Mouse (Mus musculus): ENCODE results near the gene Lrrc38. TPM values are rescaled to one million over a fixed set of nuclear protein-coding genes. Genes with fewer than 3 reads are reported as not detected.

Gene Lrrc38
- total RNA-seq, 4 experiments from 2014 or later = 0.78 to 1.5 (median 1.1) TPM

Other genes with a start within 250 kb of the Lrrc38 start
- gene Prdm2, start 136.8 kb upstream of the Lrrc38 start, total RNA-seq (2022) = 10 to 100 TPM; 39.5 to 49.8 (median 45.0) TPM
- gene Pdpn, start 50.2 kb upstream of the Lrrc38 start, total RNA-seq (2022) = 10 to 100 TPM; 19.7 to 38.1 (median 29.9) TPM
- gene Pramel1, start 44.7 kb downstream of the Lrrc38 start, total RNA-seq (2022) = not detected
- gene Pramef8, start 62.7 kb downstream of the Lrrc38 start, total RNA-seq (2022) = 10 to 100 TPM in 3 of 4 experiments, 1 to 10 TPM in 1; 9.3 to 16.9 (median 12.8) TPM
- gene Oog4, start 100.6 kb downstream of the Lrrc38 start, total RNA-seq (2022) = not detected
- not detected for gene Gm13043, start 161.6 kb downstream of the Lrrc38 start, total RNA-seq (2022)
- not detected for gene Gm13040, start 186.2 kb downstream of the Lrrc38 start, total RNA-seq (2022)
- not detected for gene BC080695, start 201.9 kb downstream of the Lrrc38 start, total RNA-seq (2022)
- not detected for gene Gm13057, start 202.0 kb downstream of the Lrrc38 start, total RNA-seq (2022)

All from layer of hippocampus, adult 8-10 months (tissue).